Mouse (Mus musculus) skeletal muscle tissue, adult 2 months (tissue): Measurements from ENCODE around the gene Arid3a.

Source experiments
- DNase-seq: peaks from one replicate; pipeline ENCODE4 v3.0.0-alpha.2; 2012; ENCODE audit warnings: low read depth, low spot score

The Arid3a gene

DNA sequence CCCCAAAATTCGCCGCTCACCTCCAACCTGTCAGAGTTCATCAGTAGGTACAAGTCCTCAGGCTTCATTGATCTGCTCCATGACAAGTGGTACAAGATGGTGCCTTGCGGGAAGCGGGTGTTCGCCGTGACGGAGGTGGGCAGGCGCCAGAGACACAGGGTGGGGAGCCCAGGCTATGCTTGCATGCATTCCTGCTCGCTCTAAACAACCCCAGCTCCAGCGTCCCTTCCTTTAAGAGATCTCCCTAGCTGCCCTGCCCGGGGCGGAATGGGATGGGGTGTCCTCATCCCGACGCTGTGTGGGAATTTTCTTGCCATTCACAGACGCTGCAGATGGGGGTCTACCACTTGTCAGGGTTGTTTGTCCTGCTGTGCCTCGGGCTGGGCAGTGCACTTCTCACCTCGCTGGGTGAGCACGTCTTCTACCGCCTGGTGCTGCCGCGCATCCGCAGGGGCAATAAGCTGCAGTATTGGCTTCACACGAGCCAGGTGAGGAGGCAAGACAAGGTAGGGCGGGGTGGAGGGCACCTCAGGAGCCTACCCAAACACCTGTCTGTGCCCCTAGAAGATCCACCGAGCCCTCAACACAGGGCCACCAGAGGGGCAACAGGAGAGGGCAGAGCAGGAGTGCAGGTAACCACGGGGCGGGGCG lies 49.4 kb downstream of the Arid3a start:
- DNase-seq, result no peak

DNA sequence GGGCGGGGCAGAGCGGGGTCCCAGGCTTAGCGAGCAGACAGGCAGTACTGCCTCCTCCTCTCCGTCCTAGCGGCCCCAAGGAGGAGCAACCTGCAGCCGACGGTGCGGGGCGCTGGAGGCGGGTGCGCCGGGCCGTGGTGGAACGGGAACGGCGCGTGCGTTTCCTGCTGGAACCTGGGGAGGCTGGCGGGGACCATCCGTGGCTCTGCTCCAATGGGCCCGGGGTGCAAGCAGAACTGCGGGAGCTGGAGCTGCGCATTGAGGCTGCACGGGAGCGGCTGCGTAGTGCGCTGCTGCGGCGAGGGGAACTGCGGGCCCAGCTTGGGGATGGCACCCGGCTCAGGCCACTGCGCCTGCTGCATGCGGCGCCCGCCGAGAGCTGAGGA lies 49.9 kb downstream of the Arid3a start:
- no peak for DNase-seq

DNA sequence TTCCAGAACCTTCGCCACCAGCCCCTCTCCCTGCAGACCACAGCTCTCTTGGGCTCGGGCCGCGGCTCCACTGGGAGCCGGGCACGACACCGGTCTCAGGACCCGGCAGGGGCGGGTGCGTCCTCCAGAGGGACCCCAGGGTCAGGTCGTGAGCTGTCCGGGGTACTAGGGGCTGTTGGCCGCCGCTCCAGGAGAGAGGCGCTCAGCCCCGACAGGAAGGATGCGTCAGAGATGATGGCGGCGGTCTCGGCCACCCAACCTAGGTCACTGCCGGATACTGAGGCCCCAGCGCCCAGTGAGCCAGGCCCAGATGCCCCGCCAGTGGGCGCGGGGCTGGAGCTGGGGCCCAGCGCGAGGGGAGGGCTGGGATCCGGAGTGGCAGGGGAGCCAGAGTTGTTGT lies 50.5 kb downstream of the Arid3a start:
- DNase-seq, result no peak

DNA sequence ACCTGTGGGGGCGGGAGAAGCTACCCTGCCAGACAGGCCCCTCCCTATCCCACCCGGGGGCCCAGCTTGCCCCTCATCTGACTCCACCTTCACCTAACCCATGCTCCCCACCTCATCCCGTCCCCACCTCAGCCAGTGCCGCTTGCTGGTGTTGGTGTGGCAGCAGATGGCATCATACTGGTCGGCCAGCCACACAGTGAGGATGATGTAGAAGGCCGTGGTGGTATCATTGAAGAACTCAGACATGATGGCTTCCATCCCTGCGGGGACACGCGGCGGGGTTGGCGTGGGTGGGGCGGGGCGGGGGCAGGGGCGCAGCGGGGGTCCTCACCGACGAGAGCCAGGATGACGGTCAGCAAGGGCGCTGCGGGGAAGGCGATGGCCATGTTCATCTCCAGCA lies 51.2 kb downstream of the Arid3a start:
- DNase-seq, result no peak

DNA sequence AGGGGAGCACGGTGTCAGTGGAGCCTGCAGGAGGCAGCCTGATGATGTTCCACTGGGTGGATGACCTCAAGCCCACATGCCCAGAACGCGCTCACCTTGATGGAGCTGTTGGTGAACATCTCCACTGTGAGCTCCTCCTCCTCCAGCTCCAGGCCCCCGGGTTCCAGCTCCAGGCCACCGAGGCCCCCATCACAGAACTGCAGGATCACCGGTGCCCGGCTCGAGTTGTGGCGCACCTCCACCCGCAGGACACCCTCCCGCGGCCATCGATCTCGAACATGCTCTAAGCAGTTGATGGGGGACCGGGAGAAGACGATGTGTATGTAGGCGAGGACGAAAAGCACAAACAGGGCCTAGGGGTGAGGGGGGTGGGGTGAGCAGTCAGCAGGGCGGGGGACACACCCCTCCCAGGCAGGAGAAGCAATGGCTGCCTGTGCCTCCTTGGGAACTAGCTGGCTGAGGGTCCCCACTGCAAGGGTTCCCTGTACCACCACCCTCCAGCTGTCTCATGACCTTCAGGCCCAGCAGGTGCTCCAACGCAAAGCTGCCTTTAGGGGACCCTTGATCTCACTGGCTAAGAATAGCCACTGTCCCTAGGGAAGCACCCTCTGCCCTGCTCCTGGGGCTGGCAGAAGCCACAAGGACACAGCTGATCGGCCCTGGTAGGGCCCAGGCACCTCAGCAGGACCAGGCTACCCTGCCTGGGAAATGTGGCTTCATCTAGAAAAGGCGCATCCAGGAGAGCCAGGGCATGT lies 52.7 kb downstream of the Arid3a start:
- DNase-seq, result peak; percentile 83

DNA sequence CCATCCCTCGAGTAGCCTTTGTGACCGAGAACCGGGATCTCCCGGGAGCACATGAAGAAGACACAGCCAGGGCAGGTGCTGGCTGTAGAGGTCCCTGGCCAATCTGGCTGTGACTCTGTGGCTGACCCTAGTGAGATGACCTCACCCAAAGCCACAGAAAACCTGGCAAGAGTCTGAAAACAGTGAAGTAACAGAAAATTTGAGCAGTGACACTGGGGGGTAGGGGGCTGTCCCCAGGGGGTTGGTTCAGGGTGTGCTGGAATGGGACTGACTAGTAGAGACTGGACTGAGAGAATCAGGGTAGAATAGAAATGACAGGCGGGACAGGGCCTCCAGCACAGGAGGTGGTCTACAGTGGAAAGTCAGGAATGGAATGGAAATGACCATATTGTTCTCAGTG lies 56.4 kb downstream of the Arid3a start:
- DNase-seq, result no peak

DNA sequence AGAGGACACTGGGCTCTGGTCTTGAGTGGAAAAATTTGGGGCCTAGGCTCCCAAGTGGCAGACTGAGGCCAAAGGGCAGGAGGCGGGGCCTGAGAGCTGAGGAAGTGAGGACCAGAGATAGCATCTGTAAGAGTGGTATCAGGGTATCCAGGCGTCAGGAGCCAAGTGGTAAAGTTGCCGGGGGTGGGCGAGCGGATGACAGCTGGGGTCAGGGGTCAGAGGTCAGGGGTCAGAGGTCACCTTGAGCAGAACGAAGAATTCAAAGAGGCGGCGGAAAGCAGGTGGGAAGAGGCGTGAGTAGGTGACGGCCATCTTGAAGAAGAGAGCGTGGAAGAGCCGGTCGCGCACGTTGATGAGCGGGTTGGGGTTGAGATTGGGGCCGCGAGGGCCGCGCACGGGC lies 56.8 kb downstream of the Arid3a start:
- peak; percentile 71 for DNase-seq

DNA sequence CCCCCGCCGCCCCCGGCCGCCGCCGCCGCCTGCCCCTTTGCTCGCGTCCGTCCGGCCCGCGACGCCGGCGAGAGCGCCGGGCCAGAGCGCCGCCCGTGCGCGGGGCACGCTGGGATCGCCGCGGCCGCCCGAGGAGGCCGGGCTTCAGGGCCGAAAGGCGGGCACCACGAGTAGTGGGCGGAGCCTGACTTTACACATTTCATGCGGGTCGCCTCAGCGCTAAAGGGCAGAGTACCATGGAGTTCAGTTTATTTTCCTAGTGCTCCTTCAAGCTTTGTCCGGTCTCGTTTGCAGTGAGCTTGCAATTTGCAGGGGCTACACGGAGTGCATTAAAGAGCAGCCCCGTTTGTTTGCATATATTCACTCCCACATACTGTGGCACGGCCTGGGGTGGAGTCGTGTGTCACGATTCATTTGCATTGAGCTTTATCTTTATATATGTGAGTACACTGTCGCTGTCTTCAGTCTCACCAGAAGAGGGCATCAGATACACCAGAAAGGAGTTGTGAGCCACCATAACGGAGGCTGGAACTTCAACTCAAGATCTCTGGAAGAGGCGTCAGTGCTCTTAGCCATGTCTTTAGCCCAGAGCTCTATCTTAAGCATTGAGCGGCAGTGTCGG lies 57.5 kb downstream of the Arid3a start, which contains the start of gene Tmem259:
TSS of gene Tmem259 (minus strand) at position 136 of the 622 bp plus-strand sequence.
- peak; percentile 78 for DNase-seq

DNA sequence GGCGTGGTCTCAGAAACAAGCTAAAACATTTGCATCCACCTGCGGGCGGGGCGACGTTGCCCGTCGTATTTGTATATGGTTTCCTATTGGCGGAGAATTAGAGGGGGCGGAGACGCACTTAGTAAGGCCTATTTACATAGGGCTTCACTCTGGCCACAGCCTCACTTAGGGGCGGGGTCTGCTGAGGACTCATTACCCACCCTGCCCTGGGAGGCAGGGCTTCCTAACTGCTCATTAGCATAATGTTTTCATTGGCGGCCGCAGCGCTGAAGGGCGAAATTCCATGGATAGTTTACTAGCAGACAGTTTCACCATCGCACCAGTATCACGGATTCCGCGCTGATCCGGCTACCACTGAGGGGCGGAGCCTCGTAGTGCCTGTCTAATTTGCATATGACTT lies 58.0 kb downstream of the Arid3a start:
- DNase-seq, result peak; percentile 99

DNA sequence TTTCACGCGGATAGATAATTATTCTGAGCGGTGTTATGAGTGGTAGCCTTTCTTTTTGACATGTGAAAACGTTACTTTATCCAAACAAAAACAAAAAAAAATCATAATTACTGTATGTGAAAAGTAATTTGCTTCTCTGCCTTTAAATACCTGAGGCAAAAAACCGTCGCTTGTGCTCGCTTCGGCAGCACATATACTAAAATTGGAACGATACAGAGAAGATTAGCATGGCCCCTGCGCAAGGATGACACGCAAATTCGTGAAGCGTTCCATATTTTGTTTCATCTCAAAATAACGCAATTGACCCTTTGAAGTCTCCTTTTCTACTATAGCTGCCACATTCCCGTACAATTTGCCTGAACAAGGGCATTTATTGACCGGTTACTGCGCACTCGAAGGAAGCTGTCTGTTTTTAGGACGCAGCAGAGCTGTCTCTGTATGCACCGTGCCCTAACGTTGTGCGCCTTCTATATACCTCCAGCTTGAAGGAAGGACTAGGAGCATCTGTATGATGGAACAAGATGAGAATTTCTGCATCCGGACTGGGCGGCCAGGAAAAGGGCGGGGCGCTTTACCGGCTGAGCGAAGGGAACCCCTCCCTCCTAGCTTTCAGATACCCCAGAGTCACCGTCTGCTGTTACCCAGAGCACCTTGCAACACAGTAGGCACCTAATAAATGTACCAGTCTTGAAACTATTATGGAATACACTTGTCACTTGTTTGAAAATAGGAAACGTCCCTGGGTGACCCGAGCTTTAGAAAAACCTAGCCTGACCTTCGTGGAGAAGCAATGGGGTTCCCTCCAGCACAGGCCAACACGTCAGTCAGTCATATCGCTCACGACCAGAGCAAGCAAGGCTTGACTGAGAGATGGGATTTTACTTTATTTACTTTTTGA lies 58.7 kb downstream of the Arid3a start:
- DNase-seq, result peak; percentile 65

DNA sequence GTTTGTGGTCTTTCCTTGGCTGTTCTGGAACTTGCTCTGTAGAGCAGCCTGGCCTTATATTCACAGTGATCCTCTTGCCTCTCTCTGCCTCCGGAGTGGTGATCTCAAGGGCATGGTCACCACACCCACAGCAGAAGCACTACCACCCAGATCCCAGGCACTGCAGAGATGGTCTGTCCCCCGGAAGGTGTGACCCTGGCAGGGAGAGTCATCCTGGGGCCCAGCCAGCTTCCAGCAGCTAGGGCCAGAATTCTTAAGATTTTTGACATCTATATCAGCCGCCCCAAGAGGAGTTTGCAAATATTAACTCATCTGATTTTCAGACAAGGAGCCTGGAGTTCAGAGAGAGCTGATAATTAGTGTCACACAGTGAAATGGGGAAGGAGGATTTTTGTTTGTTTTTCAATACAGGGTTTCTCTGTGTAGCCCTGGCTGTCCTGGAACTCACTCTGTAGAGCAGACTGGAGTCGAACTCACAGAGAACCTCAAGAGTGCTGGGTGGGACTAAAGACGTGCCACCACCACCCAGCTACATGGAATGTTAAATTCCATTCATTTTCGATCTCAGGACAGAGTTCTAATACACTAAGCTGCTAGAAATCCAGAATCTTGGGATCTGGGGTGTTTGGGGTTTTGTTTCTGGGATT lies 59.5 kb downstream of the Arid3a start:
- no peak for DNase-seq

DNA sequence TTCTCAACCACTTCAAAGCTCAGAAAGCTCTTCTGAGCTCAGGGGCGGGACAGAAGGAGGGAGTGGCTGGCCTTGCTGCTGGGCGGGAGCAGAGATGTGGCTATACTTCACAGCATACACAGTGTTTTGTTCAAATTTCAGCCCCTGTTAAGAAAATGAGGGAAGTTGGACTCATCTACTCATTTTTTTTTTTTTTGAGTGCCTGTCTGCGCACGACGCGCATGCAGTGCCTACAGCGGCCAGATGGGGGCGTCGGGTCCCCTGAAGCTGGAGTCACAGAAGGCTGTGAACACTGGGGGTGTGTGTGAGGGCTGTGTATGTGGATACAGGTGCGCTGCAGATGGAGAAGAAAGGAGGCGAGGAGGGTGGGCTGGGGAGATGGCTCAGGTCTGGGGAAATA lies 60.1 kb downstream of the Arid3a start:
- peak; percentile 77 for DNase-seq

DNA sequence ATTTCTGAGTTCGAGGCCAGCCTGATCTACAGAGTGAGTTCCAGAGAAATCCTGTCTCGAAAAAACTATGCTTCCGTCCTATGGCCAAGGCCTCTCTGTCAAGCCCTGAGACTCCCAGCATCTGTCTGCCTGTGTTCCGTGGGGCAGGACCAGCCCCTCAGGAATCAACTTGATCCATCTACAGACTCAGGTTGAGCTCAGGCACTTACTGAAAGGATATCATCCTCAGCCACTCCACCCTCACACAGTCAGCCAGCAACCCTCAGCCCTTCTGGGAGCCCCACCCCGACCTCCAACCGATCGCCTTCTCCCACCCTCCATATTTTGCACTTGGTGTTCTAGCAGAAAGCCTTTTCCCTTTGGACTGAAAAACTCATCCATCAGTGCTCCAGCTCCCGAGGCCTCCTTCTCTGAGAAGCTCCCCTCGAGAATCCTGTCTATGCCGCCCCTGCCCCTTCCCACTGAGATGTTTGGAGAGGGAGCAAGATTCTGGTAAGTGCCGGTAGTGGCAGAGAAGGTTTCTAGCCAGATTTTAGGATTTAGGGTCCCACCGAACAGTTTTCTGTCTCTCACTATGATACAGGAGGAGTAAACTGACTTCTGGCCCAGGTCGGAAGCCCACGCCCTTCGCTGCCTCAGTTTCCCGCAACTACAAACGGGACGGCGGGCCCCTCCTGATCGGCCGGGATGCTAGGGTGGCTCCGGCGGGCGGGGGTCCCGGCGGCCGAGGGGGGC lies 61.1 kb downstream of the Arid3a start:
- no peak for DNase-seq

DNA sequence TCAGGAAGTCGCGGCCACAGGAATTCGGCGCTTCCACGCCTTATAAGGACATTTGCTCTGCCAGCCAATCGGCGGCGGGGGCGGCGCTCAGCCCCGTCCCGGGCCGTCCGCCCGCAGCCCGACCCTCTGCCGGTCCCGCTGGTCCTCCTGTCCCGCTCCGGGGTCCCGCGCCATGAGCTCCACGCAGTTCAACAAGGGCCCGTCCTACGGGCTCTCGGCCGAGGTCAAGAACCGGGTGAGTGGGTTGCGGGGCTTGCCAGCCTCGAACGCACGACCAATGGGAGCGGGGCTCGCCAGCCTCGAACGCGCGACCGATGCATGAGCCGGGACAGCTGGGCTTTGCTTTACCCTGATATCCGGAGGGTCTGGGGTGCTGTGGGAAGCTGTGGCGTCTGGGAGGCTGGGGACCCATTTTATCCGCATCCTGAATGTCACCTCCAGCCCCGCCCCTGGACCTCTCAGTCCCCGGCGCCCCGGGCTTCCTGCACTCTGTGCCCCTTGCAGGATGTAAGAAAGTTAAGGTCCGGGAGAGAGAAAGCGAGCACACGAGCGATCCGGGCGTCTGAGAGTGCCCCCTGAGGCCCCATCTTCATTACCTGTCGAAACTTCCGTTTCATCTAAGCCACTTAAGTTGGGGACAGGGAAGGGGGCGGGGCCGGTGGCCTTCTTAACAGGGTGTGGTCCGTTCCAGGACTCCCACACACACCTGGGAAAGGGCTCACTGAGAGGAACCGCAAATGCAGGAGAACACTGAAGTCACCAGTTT lies 61.8 kb downstream of the Arid3a start, which contains the start of gene Cnn2:
TSS of gene Cnn2 (plus strand) at position 79 of the 766 bp plus-strand sequence.
- DNase-seq, result no peak

DNA sequence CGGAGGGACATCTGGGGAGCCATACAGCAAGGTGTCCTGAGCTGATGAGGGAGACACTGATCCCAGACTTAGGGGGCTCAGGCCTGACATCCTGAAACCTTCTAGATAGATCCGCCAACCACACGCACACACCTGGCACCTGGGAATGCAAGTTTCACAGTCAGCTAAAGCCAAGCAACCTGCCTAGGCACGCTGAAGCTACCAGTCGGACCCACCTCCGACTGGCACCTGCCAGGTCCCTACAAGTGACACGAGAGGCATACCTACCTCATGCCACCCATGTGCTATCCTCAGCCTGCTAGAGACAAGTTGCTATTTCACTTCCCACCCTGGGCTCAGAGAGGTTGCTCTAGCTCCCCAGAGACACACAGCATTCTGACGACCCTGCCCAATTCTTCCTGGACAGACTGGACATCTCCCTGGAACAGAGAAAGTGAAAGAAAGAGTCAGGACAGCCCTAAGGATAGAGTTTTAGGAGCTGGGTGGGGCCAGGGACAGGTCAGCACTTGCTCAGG lies 62.5 kb downstream of the Arid3a start:
- DNase-seq, result no peak

DNA sequence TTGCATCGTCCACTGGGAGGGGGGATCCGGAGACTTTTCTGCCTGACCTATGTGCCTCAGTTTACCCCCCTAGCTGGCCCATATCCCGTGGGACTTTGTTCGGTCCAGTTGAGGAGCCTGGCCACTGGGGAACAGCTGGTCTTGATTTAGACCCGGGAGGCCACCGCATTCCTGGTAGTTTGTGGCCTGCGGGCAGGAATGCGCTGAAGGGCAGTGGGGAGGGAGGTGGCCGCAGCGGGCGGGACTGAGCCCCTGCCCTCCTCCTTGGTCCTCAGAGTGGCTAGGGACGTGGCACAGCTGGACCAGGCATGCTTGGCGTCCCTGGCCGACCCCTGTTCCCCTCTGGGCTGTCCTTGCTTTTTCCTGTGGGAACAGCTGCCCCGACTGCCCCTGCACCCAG lies 63.0 kb downstream of the Arid3a start:
- no peak for DNase-seq

DNA sequence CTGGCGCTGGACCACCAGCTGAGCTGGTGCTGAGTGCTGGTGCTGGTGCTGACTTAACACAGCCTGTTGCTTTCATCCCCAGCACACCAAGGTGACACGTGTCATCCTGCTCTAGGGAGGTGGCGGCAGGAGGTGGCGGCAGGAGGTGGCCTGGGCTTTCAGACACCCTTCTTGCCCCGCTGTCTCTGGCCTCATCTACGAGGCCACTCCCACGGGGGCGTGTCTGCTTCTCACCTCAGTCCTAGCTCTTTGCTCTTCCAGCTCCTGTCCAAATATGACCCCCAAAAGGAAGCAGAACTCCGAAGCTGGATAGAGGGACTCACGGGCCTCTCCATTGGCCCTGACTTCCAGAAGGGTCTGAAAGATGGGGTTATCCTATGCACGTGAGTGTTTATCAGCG lies 64.3 kb downstream of the Arid3a start:
- no peak for DNase-seq

DNA sequence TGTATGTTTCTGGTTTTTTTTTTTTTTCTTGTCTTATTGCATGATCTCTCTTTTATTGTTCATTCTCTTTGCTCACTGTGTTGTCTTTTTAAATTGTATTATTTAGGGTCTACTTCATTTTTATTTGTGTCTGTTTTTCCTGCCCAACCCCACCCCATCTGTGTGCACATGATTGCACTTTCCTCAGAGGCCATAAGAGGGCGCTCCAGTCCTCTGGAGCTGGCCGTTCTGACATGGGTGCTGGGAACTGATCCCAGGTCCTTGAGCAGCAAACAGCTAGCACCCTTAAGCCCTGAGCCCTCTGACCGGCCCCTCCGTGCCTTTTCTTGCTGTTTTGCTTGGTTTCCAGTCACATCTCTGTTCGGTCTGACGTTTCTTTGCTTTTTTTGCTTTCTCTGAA lies 64.7 kb downstream of the Arid3a start:
- no peak for DNase-seq

DNA sequence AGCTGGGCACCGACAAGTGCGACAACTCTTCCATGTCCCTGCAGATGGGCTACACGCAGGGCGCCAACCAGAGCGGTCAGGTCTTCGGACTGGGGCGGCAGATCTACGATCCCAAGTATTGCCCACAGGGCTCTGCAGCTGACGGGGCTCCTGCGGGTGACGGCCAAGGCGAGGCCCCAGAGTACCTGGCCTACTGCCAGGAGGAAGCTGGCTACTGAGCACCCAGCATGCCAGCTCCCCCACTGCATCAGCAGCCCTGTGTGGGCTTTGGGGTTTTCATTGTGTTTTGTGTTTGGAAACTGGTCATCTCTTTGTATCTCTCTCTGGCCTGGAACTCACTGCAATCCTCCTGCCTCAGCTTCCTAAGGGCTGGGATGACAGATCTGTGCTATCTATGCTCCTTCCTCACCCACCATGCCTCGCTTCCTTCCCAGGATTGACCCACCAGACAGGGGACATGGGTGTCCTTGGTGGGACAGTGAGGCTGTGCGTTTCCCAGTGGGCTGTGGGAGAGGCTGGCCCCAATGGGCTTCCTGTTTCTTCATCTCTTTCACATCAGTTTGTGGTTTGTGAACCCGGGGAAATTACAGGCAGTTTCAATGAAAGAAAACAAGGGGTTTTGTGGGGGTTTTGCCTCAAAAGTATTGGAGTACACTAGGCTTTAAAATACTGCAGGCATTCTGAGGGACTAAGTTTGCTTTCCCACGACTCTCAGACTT lies 67.7 kb downstream of the Arid3a start:
- DNase-seq, result no peak
